Mouse (Mus musculus) bone marrow, adult 2 months (tissue): Measurements from ENCODE around the gene Tle4.

Experiments used
- CTCF ChIP-seq: fragments of 200-500 bp; IDR thresholded peaks from 2 replicates; pipeline ENCODE4 v1.5.1; 2011; ENCODE audit warnings: low read length, control low read depth; ENCODE audit not compliant: control insufficient read depth, insufficient read depth
- POLR2A ChIP-seq: fragments of 200-500 bp; IDR thresholded peaks from 2 replicates; pipeline ENCODE4 v1.6.1; 2011; ENCODE audit warnings: low read depth, mild to moderate bottlenecking, control low read depth, low read length, borderline replicate concordance; ENCODE audit not compliant: control insufficient read depth

DNA sequence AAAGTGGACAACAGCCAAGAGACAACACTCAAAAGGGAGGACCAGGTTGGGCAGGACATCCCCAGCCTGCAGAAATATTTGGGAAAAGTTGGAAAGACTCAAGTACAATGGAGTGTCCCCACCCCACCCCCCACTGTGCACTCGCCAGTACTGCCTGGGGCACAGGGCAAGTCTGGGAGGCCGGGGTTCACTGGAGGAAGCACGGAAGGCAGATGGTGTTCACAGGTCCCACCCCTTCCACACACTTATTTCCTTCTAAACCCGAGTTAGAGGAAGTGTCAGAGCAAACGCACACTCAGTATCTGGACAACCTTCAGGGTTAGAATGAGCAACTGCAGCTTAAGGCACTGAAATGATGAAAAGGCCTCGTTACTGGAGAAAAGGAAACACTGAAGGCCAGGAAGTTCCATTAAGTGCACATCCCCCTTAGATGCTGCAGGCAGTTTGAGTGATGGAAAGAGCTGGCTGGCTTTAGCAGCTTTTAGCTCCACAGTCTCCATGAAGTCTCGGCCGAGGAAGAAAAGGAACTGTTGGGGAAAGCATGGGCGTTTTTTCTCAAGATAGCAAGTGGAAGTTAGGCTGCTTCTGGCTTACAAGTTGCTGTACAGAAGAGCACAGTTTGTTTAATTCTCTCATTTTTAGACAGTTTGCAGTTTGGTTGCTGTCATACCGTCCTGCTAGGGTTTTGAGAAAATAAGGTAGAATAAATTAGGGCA, 37.5 kb upstream of the Tle4 start:
- TF ChIP-seq CTCF (no peak), POLR2A (no peak)
